Mouse (Mus musculus) neural tube, embryonic 15.5 days (tissue): ENCODE data around the gene Slc25a4. TPM values are rescaled to one million over a fixed set of nuclear protein-coding genes. Genes with fewer than 3 reads are reported as not detected.
A peak's percentile ranks its signal among the peaks of the same experiment; 100 is the strongest.
"Not testable (repeated sequence)": the region's sequence is repeated elsewhere in the genome, so short reads cannot be mapped to it uniquely, and the experiment has no call there.

Source experiments
- ATAC-seq: fragments of 200-750 bp; cut with Nextera tagmentation; 2 replicates; pipeline ENCODE4 v1.8.0; 2017; ENCODE audit warnings: mild to moderate bottlenecking, moderate TSS enrichment, moderate library complexity; ENCODE audit not compliant: low FRiP score
- H3K27ac ChIP-seq: fragments of 300-500 bp; sonication (generic); replicated peaks from 2 replicates; pipeline ENCODE4 v1.5.1; 2015; ENCODE audit warnings: mild to moderate bottlenecking, inconsistent platforms
- H3K27me3 ChIP-seq: fragments of 300-500 bp; sonication (generic); replicated peaks from 2 replicates; pipeline ENCODE4 v1.6.1; 2015; ENCODE audit warnings: inconsistent platforms
- H3K36me3 ChIP-seq: fragments of 300-500 bp; sonication (generic); 2 replicates; pipeline ENCODE4 v1.6.1; 2015; ENCODE audit warnings: inconsistent platforms
- H3K4me1 ChIP-seq: fragments of 300-500 bp; sonication (generic); 2 replicates; pipeline ENCODE4 v1.6.1; 2015; ENCODE audit warnings: inconsistent platforms
- H3K4me2 ChIP-seq: fragments of 300-500 bp; sonication (generic); 2 replicates; pipeline ENCODE4 v1.6.1; 2015; ENCODE audit warnings: inconsistent platforms, mild to moderate bottlenecking, moderate library complexity
- H3K4me3 ChIP-seq: fragments of 300-500 bp; sonication (generic); replicated peaks from 2 replicates; pipeline ENCODE4 v1.5.1; 2015; ENCODE audit warnings: mild to moderate bottlenecking, inconsistent platforms
- H3K9ac ChIP-seq: fragments of 300-500 bp; sonication (generic); replicated peaks from 2 replicates; pipeline ENCODE4 v1.6.1; 2015; ENCODE audit warnings: mild to moderate bottlenecking, inconsistent platforms
- H3K9me3 ChIP-seq: fragments of 300-500 bp; sonication (generic); replicated peaks from 2 replicates; pipeline ENCODE4 v1.6.1; 2016; ENCODE audit warnings: inconsistent platforms
- WGBS: fragments of 180-500 bp; shearing (Covaris S2); methylation state at CpG from one replicate; pipeline ENCODE4 v1.1.7; 2015; ENCODE audit warnings: mixed read lengths; 5-methylcytosine and 5-hydroxymethylcytosine counted together
- polyA plus RNA-seq: library from polyadenylated mRNA; unstranded; fragments of >200 nt; fragmentation: Nextera tagmentation; extraction: Ambion mirVana; gene quantifications from 2 replicates; pipeline ENCODE4 v1.2.1, GENCODE M21; 2015

Gene Slc25a4
- polyA plus RNA-seq, 1 experiment from 2014 or later = 1,100 TPM

DNA sequence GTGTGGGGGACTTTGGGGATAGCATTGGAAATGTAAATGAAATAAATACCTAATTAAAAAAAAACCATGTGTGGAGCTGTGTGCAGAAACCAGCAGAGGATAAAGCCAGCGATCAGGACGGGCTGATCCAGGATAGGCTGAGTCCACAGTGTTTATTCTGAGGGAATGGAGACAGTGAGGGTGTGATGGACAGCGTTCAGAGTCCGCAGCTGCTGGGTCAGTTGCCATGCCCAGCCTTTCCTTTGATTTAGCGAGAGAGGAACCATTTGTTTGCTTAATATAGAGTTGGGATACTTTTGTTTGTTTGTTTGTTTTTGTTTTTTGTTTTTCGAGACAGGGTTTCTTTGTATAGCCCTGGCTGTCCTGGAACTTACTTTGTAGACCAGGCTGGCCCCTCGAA, 20.9 kb upstream of the Slc25a4 start:
- 87% methylated on average over 7 of the region's 7 CpGs for WGBS
- not testable (repeated sequence) for H3K4me1 ChIP-seq

DNA sequence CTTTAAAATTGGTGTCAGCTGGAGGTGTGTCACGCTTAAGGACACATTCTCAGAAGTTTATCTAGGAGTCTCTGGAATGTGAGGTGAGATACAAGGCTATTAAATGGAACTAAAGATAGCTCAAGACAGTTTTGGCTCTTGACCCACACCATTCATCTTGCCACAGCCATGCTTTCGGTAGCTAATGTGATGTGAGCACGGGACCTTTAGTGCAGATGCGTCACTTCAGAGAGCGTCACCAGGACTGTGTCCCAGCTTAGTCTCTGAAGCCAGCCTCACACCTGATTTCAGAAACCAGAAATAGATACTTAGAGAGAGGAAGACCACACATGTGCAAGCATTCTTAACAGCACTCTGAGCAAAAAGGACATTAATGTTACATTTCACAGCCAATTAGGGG, 15.5 kb upstream of the Slc25a4 start:
- H3K27me3 ChIP-seq = no peaks in the 10 kb centered on the region
- no peak overlapping the region for H3K9ac ChIP-seq
- H3K27ac ChIP-seq = no peak overlapping the region
- H3K9me3 ChIP-seq = no peaks in the 10 kb centered on the region
- no peaks in the 10 kb centered on the region for H3K36me3 ChIP-seq
- no peak overlapping the region for H3K4me2 ChIP-seq
- no peak for ATAC-seq
- H3K4me3 ChIP-seq = no peak overlapping the region
- no peaks in the 10 kb centered on the region for H3K4me1 ChIP-seq
- 85% methylated on average over 5 of the region's 5 CpGs for WGBS

More for the DNA sequence above, 20.9 kb upstream of the Slc25a4 start:
- not testable (repeated sequence) for H3K27me3 ChIP-seq, H3K27ac ChIP-seq, H3K9ac ChIP-seq, H3K36me3 ChIP-seq, H3K4me3 ChIP-seq, H3K4me2 ChIP-seq, H3K9me3 ChIP-seq, ATAC-seq

DNA sequence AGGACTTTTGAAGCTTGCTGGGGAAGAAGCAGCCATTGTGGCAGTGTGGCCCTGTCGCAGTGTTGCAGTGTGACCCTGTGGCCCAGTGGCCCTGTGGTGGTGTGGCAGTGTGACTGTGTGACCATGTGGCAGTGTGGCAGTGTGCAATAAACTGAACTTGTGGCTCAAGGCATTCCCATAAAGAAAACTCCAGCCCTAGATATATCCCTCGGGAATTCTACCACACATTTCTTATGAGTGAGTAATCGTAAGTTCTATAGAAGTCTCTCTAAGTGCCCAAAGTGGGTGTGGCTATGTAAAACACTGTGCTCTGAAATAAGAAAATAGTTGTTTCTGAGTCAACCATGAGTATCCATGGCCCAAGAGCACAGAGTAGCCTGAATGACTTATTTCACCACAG, 14.4 kb upstream of the Slc25a4 start:
- no peak overlapping the region for H3K4me3 ChIP-seq
- no peaks in the 10 kb centered on the region for H3K9me3 ChIP-seq
- no peak overlapping the region for H3K4me2 ChIP-seq
- H3K27me3 ChIP-seq = peaks cover 2% of the 10 kb centered on the region; the same call in 1 of the 2 replicates
- no peak for ATAC-seq
- WGBS = 75% methylated on average over 3 of the region's 3 CpGs
- H3K36me3 ChIP-seq = no peaks in the 10 kb centered on the region
- H3K27ac ChIP-seq = no peak overlapping the region
- H3K4me1 ChIP-seq = no peaks in the 10 kb centered on the region
- no peak overlapping the region for H3K9ac ChIP-seq

DNA sequence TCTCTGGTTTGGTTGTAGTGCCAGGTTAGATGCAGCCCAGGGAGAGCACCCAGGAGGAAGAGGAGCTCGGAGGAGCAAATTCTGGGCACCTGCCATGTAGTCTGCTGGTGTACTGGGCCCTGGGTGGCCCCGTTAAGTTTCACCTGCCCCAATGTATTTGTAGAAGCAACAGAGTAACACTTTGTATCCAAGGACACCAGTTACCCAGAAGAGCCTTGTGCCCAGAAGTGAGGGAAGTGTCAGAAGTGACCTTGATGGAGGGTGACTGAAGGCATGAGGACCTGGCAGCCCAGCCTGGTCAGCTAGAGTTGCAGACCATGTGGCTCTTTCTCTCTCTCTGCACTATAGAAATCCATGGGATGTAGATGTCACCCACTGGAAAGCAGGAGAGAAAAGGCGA, 9.5 kb upstream of the Slc25a4 start:
- H3K27me3 ChIP-seq = peaks cover 4% of the 10 kb centered on the region; the same call in 1 of the 2 replicates

DNA sequence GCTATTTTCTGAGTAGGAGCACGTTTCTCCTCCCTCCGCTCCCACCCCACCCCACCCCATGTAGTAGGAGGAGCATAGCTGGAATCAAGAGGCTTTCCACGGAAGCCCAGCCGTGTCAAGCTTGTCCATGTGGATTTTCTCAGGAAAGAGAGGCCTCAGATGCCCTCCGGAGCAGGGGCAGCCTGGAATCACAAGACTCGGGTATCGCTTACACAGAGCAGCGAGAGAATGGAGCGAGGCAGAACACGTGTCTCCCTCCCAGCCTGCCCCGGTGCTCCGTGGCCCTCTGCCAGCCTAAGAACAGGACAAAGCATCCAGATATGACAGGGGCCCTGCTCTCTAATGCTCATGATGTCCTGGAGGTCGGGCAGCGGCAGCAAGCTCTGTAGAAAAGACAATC, 5.8 kb upstream of the Slc25a4 start:
- peak overlapping the region; percentile 42 for H3K4me3 ChIP-seq
- H3K4me2 ChIP-seq = peak overlapping the region; percentile 67
- peaks cover 4% of the 10 kb centered on the region; the same call in 1 of the 2 replicates for H3K27me3 ChIP-seq
- H3K27ac ChIP-seq = peak overlapping the region; percentile 83
- no peaks in the 10 kb centered on the region for H3K36me3 ChIP-seq
- no peaks in the 10 kb centered on the region for H3K9me3 ChIP-seq
- H3K9ac ChIP-seq = peak overlapping the region; percentile 52; the same call in 1 of the 2 replicates
- peaks cover 15% of the 10 kb centered on the region for H3K4me1 ChIP-seq
- ATAC-seq = peak; percentile 90
- WGBS = 2% methylated on average over 14 of the region's 14 CpGs

More for the DNA sequence above, 9.5 kb upstream of the Slc25a4 start:
- 71% methylated on average over 3 of the region's 3 CpGs for WGBS
- Histone ChIP-seq H3K9me3 (no peaks in the 10 kb centered on the region), H3K4me2 (no peak overlapping the region), H3K4me1 (peaks cover 8% of the 10 kb centered on the region), H3K27ac (no peak overlapping the region), H3K4me3 (no peak overlapping the region), H3K9ac (no peak overlapping the region), H3K36me3 (no peaks in the 10 kb centered on the region)
- ATAC-seq = no peak

DNA sequence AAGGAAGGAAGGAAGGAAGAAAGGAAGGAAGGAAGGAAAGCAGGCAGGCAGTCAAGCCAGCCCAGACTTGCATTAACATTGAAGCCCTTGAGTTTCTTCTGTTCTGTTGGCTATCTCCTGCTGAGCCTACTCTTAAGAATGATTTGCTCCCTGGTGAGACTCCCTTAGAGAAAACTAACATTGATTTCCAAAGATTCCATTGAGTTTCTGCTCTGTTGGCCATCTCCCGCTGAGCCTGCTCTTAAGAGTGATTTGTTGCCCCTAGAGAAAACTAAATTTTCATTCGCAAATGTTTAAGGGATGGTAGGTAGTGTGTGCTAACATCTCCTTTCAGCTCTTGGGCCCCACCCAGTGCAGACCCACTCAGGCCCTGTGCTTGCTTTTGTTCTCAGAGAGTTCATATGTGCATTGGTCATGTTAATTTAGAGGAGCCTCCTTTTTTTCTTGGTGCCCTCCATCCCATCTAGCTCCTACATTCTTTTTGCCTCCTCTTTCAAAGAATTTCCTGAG, 2.9 kb upstream of the Slc25a4 start:
- ATAC-seq = no peak
- peaks cover 29% of the 10 kb centered on the region for H3K4me1 ChIP-seq
- WGBS = 18% methylated on average over 2 of the region's 2 CpGs
- H3K36me3 ChIP-seq = no peaks in the 10 kb centered on the region
- no peaks in the 10 kb centered on the region for H3K27me3 ChIP-seq
- H3K4me2 ChIP-seq = no peak overlapping the region
- H3K9me3 ChIP-seq = no peaks in the 10 kb centered on the region
- H3K4me3 ChIP-seq = no peak overlapping the region
- H3K9ac ChIP-seq = no peak overlapping the region
- no peak overlapping the region for H3K27ac ChIP-seq

DNA sequence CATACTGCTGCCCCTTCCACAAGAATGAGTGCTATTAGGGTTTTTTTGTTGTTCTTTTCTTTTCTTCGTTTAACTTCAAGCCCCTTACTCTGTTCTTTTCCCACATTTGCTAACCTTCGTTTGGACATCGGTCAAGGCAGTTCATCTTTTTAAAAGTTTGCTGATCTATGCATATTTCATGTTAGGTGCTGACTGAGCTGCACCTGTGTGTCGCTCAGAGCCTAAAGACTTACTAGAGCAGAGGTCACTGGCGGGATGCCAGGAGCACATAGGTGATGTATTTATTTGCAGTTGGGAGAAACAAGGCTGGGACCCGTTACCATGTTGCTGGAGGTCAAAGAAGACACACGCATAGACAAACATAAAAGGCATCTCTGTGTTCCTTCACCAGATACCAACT, 1.1 kb upstream of the Slc25a4 start:
- Histone ChIP-seq H3K4me2 (no peak overlapping the region), H3K27me3 (no peaks in the 10 kb centered on the region), H3K4me1 (peaks cover 47% of the 10 kb centered on the region), H3K9me3 (no peaks in the 10 kb centered on the region), H3K27ac (no peak overlapping the region), H3K4me3 (no peak overlapping the region), H3K9ac (no peak overlapping the region), H3K36me3 (peaks cover 12% of the 10 kb centered on the region)
- 40% methylated on average over 7 of the region's 7 CpGs for WGBS
- no peak for ATAC-seq

DNA sequence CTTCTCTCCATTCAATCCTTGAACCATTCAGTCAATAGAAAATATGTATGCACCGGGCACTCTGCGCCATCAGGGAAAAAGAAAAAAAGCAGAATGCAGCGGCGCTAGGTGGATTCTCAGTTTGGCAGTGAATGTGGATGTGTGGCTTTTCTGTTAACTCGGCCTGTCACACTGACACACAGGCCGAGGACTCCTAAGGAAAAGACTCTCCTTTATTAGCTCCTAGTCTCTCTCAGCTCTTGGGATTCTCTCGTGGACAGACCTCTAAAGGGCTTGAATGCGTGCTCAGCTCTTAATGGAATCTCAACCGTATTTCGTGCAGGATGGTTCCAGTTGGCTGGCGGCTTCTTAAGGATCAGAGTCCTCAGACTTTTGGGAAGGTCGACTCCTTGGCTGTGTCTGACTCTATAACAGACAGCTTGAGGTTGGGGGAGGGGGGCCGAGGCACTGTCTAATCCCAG, 557 bp upstream of the Slc25a4 start:
- Histone ChIP-seq H3K9ac (peak overlapping the region; percentile 72), H3K4me1 (peaks cover 45% of the 10 kb centered on the region), H3K9me3 (no peaks in the 10 kb centered on the region), H3K4me3 (peak overlapping the region; percentile 76), H3K27ac (peak overlapping the region; percentile 99), H3K36me3 (peaks cover 16% of the 10 kb centered on the region), H3K27me3 (no peaks in the 10 kb centered on the region), H3K4me2 (peak overlapping the region; percentile 78)
- ATAC-seq = peak; percentile 1; the same call in 1 of the 2 replicates
- 4% methylated on average over 13 of the region's 13 CpGs for WGBS

DNA sequence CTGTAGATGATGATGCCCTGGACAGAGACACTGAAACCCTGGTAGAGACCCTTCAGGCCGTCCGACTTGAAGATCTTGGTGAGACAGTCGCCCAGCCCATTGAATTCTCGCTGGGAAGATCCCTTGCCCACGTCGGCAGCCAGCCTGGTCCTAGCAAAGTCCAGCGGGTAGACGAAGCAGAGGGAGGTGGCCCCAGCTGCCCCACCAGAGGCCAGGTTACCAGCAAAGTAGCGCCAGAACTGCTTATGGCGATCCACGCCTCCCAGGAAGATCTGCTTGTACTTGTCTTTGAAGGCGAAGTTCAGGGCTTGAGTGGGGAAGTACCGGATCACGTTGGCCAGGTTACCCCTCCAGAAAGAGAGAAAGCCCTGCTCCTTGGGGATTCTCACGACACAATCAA, 2.0 kb downstream of the Slc25a4 start:
- no peaks in the 10 kb centered on the region for H3K27me3 ChIP-seq
- H3K4me3 ChIP-seq = peak overlapping the region; percentile 76
- no peaks in the 10 kb centered on the region for H3K9me3 ChIP-seq
- H3K36me3 ChIP-seq = peaks cover 41% of the 10 kb centered on the region
- H3K9ac ChIP-seq = peak overlapping the region; percentile 72
- H3K27ac ChIP-seq = peak overlapping the region; percentile 13; the same call in 1 of the 2 replicates
- H3K4me1 ChIP-seq = peaks cover 47% of the 10 kb centered on the region
- peak overlapping the region; percentile 78 for H3K4me2 ChIP-seq
- ATAC-seq = no peak
- WGBS = 80% methylated on average over 15 of the region's 15 CpGs

DNA sequence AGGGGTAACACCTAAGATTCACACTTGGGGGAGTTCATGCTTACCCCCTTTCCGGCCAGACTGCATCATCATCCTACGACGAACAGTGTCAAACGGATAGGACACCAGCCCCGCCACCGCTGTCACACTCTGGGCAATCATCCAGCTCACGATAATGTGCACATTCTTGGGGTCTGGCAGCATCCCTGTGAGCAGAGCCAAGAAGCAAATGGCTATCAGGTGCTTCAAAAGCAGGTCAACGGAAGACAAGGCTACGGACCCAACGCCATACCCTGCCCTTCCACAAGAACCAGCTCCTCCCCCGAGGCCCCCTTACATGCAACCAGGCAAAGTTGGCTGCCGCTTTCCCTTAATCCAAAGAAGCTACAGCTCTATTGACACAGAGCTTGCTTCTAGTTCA, 2.7 kb downstream of the Slc25a4 start:
- WGBS = 63% methylated on average over 12 of the region's 12 CpGs
- Histone ChIP-seq H3K9ac (0 out of 2 replicates have a peak overlapping the region, but pooled peaks have one; percentile 72), H3K9me3 (no peaks in the 10 kb centered on the region), H3K27ac (peak overlapping the region; percentile 34), H3K4me3 (peak overlapping the region; percentile 76), H3K4me1 (peaks cover 47% of the 10 kb centered on the region), H3K4me2 (peak overlapping the region; percentile 78), H3K36me3 (peaks cover 46% of the 10 kb centered on the region), H3K27me3 (no peaks in the 10 kb centered on the region)
- ATAC-seq = no peak

DNA sequence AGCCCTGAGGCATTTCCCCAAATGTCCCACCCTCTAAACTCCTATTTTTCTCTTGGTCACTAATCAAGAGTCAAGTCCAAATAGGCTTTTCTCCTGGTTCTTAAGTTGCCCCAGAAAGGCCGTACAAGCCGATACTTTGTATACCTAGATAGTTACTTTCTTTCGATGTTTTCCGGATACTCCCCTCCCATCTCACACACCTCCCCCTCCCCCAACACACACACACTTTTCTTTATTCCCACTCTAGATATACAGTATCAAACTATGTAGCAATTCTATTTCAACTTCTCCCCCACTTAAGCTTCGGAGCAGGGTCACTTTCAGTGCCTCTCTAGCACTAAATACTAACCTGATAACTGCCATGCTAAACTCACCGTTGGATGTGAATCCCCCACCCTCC, 5.0 kb downstream of the Slc25a4 start:
- 95% methylated on average over 6 of the region's 6 CpGs for WGBS
- no peaks in the 10 kb centered on the region for H3K9me3 ChIP-seq
- H3K4me1 ChIP-seq = peaks cover 36% of the 10 kb centered on the region
- no peak overlapping the region for H3K9ac ChIP-seq
- peaks cover 62% of the 10 kb centered on the region for H3K36me3 ChIP-seq
- H3K4me2 ChIP-seq = no peak overlapping the region
- no peaks in the 10 kb centered on the region for H3K27me3 ChIP-seq
- H3K4me3 ChIP-seq = no peak overlapping the region
- no peak for ATAC-seq
- H3K27ac ChIP-seq = no peak overlapping the region

DNA sequence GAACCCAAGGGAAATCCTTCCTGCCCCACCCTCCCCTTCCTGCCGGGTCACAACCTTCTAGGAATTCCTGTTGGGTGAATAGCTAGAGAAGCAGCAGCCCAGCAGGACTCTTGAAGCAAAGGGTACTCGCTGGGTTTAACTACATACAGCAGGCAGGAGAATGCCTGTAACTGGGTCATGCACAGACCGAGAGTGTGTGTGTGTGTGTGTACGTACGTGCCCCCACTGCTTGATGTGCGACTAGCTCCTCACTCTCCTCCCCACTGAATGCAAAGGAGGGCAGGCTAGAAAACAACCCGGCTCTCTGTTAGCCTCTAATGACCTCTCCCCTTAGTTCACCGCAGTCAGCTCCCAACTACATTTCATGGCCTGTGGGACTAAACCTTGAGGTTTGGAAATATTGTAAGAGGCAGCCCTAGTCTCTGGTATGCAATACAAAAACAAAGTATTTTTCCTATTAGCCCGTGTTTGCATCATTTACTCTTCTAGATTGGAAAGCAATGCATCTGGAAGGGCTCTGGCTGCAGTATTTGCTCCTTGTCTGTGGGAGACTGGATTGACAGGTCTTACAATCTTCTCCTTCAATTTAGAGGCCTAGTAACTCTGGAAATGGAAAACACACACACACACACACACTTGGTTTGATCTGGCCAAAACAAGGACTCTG, 6.0 kb downstream of the Slc25a4 start:
- Histone ChIP-seq H3K36me3 (peaks cover 62% of the 10 kb centered on the region), H3K9me3 (no peaks in the 10 kb centered on the region), H3K4me3 (no peak overlapping the region), H3K27me3 (no peaks in the 10 kb centered on the region), H3K27ac (no peak overlapping the region), H3K4me2 (no peak overlapping the region), H3K9ac (no peak overlapping the region), H3K4me1 (peaks cover 36% of the 10 kb centered on the region)
- WGBS = 88% methylated on average over 9 of the region's 9 CpGs
- ATAC-seq = no peak
